ENCODE assay signal across 24 mouse cellular contexts in genomic region chr5:52990687-52991341, GRCm38 (mm10). TPM values are rescaled to one million over a fixed set of nuclear protein-coding genes. Genes with fewer than 3 reads are reported as not detected.
DNase-seq lines count a peak whose midpoint lies in the region; ATAC-seq and TF ChIP-seq lines count a peak whose summit lies in the region.
"Had no signal": no experiment of that assay in that cellular context is flagged by ENCODE, and none has a peak within 500 bp of the region (broad histone marks: within the 10 kb centered on the region; RNA-seq: fewer than 3 reads in every experiment).

No protein-coding gene starts in this region.

- WGBS in lung, embryonic 16.5 days, result 39% methylated on average over 8 of the region's 8 CpGs
- WGBS in lung, adult 2 months, result 41% methylated on average over 8 of the region's 8 CpGs
- 33% methylated on average over 8 of the region's 8 CpGs for WGBS in lung, postnatal 0 days
- WGBS in midbrain, embryonic 13.5 days, result 86% methylated on average over 8 of the region's 8 CpGs
- WGBS in hindbrain, embryonic 13.5 days, result 85% methylated on average over 8 of the region's 8 CpGs

- H3K27me3 ChIP-seq in lung, embryonic 16.5 days (ENCODE audit: control insufficient read depth, insufficient read depth, low read depth, low read length), result no peaks in the 10 kb centered on the region
- no peaks in the 10 kb centered on the region for H3K27me3 ChIP-seq in lung, postnatal 0 days (replicated peaks; ENCODE audit: insufficient read depth, low read length)
- H3K27me3 ChIP-seq in midbrain, embryonic 13.5 days, result no peaks in the 10 kb centered on the region
- H3K27me3 ChIP-seq in hindbrain, embryonic 13.5 days, result no peaks in the 10 kb centered on the region
- H3K27me3 ChIP-seq: embryonic facial prominence, embryonic 15.5 days; heart, embryonic 15.5 days had no signal

- no peaks in the 10 kb centered on the region for H3K4me1 ChIP-seq in lung, embryonic 16.5 days (replicated peaks; ENCODE audit: control insufficient read depth, insufficient read depth, low read length)
- 0 out of 2 replicates have a peak, but pooled peaks cover 2% of the 10 kb centered on the region for H3K4me1 ChIP-seq in lung, adult 2 months (ENCODE audit: control insufficient read depth, insufficient read depth, low read length)
- H3K4me1 ChIP-seq in lung, postnatal 0 days (ENCODE audit: insufficient read depth, low read depth, low read length), result no peaks in the 10 kb centered on the region
- H3K4me1 ChIP-seq in midbrain, embryonic 13.5 days (replicated peaks), result no peaks in the 10 kb centered on the region
- H3K4me1 ChIP-seq in hindbrain, embryonic 13.5 days (replicated peaks), result no peaks in the 10 kb centered on the region
- H3K4me1 ChIP-seq: embryonic facial prominence, embryonic 15.5 days; heart, embryonic 15.5 days had no signal

- no peak for TF ChIP-seq CTCF in lung, adult 2 months (IDR thresholded peaks at IDR 0.05; ENCODE audit: insufficient read depth, low read length)
- no peak for TF ChIP-seq CTCF in lung, postnatal 0 days (IDR thresholded peaks at IDR 0.05)

- peak; percentile 57 for TF ChIP-seq EP300 in lung, postnatal 0 days (IDR thresholded peaks at IDR 0.05)

- H3K4me3 ChIP-seq in lung, embryonic 16.5 days (ENCODE audit: low read length), result no peak overlapping the region
- no peak overlapping the region for H3K4me3 ChIP-seq in lung, adult 2 months (replicated peaks; ENCODE audit: extremely low read depth, low read depth, low read length)
- no peak overlapping the region for H3K4me3 ChIP-seq in lung, postnatal 0 days (ENCODE audit: low read depth, low read length)
- H3K4me3 ChIP-seq in midbrain, embryonic 13.5 days (replicated peaks), result no peak overlapping the region
- no peak overlapping the region for H3K4me3 ChIP-seq in hindbrain, embryonic 13.5 days
- H3K4me3 ChIP-seq: embryonic facial prominence, embryonic 15.5 days; forebrain, embryonic 10.5 days; heart, embryonic 15.5 days had no signal

- H3K36me3 ChIP-seq in lung, embryonic 16.5 days (ENCODE audit: control insufficient read depth, insufficient read depth, low read length), result no peaks in the 10 kb centered on the region
- H3K36me3 ChIP-seq in lung, postnatal 0 days (ENCODE audit: insufficient read depth, low read length), result no peaks in the 10 kb centered on the region
- no peaks in the 10 kb centered on the region for H3K36me3 ChIP-seq in midbrain, embryonic 13.5 days
- H3K36me3 ChIP-seq in hindbrain, embryonic 13.5 days, result no peaks in the 10 kb centered on the region
- H3K36me3 ChIP-seq: embryonic facial prominence, embryonic 15.5 days; forebrain, embryonic 10.5 days; G1E; heart, embryonic 15.5 days had no signal

- no peak overlapping the region for H3K4me2 ChIP-seq in lung, embryonic 16.5 days (ENCODE audit: low read depth, low read length)
- no peak overlapping the region for H3K4me2 ChIP-seq in lung, postnatal 0 days (replicated peaks; ENCODE audit: low read depth, low read length)
- H3K4me2 ChIP-seq in midbrain, embryonic 13.5 days (replicated peaks), result no peak overlapping the region
- H3K4me2 ChIP-seq in hindbrain, embryonic 13.5 days, result no peak overlapping the region
- H3K4me2 ChIP-seq: embryonic facial prominence, embryonic 15.5 days; heart, embryonic 15.5 days; midbrain, embryonic 11.5 days had no signal

- intact Hi-C loops in left cerebral cortex, postnatal 4 days (cut with DNase I), result no loop called here

- H3K27ac ChIP-seq in lung, embryonic 16.5 days (ENCODE audit: low read length), result peak overlapping the region; percentile 41
- H3K27ac ChIP-seq in lung, postnatal 0 days (ENCODE audit: low read length), result peak overlapping the region; percentile 43; the same call in 1 of the 2 replicates
- no peak overlapping the region for H3K27ac ChIP-seq in midbrain, embryonic 13.5 days
- H3K27ac ChIP-seq in hindbrain, embryonic 13.5 days, result no peak overlapping the region
- H3K27ac ChIP-seq: embryonic facial prominence, embryonic 15.5 days; forebrain, embryonic 10.5 days; heart, embryonic 15.5 days; macrophage had no signal

- H3K9ac ChIP-seq in lung, embryonic 16.5 days (ENCODE audit: low read length), result no peak overlapping the region
- no peak overlapping the region for H3K9ac ChIP-seq in lung, postnatal 0 days (replicated peaks; ENCODE audit: low read depth)
- no peak overlapping the region for H3K9ac ChIP-seq in midbrain, embryonic 13.5 days (replicated peaks)
- H3K9ac ChIP-seq in hindbrain, embryonic 13.5 days, result no peak overlapping the region
- H3K9ac ChIP-seq: embryonic facial prominence, embryonic 15.5 days; heart, embryonic 15.5 days had no signal

- TF ChIP-seq POLR2A in lung, adult 2 months (IDR thresholded peaks at IDR 0.05; ENCODE audit: borderline replicate concordance, extremely low read depth, low read depth, low read length), result no peak

- DNase-seq in adrenal gland, postnatal 10 days, result peak; percentile 28
- DNase-seq in adrenal gland, postnatal 4 days (ENCODE audit: low spot score in 2 of 2), result no peak
- DNase-seq in lung, adult 2 months, result no peak
- peak; percentile 72 for DNase-seq in lung, postnatal 0 days (ENCODE audit: low spot score)
- DNase-seq in left cerebral cortex, postnatal 4 days, result no peak
- DNase-seq: cerebellum, postnatal 14 days; embryo, embryonic 11 days; gastrocnemius, postnatal 10 days; right cerebral cortex, postnatal 14 days had no signal

- ATAC-seq in lung, embryonic 16.5 days (ENCODE audit: low read depth), result no peak
- peak; percentile 53 for ATAC-seq in lung, postnatal 0 days
- no peak for ATAC-seq in midbrain, embryonic 13.5 days
- ATAC-seq in hindbrain, embryonic 13.5 days (ENCODE audit: low FRiP score), result no peak
- ATAC-seq: CD4-positive, CD25-positive, alpha-beta regulatory T cell, adult 4 months; inflammation-experienced regulatory T-cells, adult 6 months had no signal

- H3K9me3 ChIP-seq in lung, embryonic 16.5 days (ENCODE audit: control insufficient read depth, low read length), result no peaks in the 10 kb centered on the region
- H3K9me3 ChIP-seq in lung, postnatal 0 days (ENCODE audit: low read length), result no peaks in the 10 kb centered on the region
- no peaks in the 10 kb centered on the region for H3K9me3 ChIP-seq in midbrain, embryonic 13.5 days
- no peaks in the 10 kb centered on the region for H3K9me3 ChIP-seq in hindbrain, embryonic 13.5 days
- H3K9me3 ChIP-seq: embryonic facial prominence, embryonic 15.5 days; forebrain, embryonic 10.5 days; heart, embryonic 15.5 days had no signal

RNA-seq across cellular contexts. Expression of gene Slc34a2, which starts 47.1 kb away (rescaled TPM):
- total RNA-seq in adrenal gland, postnatal 10 days (2021), result 1 to 10 TPM in 1 of 2 experiments, under 1 TPM in 1; 0.36 to 1.8 TPM
- total RNA-seq in adrenal gland, postnatal 4 days (2021), result 1 to 10 TPM in 1 of 2 experiments, under 1 TPM in 1; 0.90 to 1.0 TPM
- polyA plus RNA-seq in lung, embryonic 16.5 days (2015; fragmentation: Nextera tagmentation; extraction: Ambion mirVana), result 55.4 and 87.5 TPM in 2 replicates
- polyA plus RNA-seq in lung, adult 2 months (2012; rRNA removed), result 1,059 and 1,222 TPM in 2 replicates
- 772 and 801 TPM in 2 replicates for polyA plus RNA-seq in lung, postnatal 0 days (2015; fragmentation: Nextera tagmentation; extraction: Ambion mirVana)
- total RNA-seq in left cerebral cortex, postnatal 4 days (2021), result under 1 TPM in 1 of 2 experiments, not detected in 1; 0.14 TPM
- polyA plus RNA-seq in midbrain, embryonic 13.5 days (2015; fragmentation: Nextera tagmentation; extraction: Ambion mirVana), result 0.04 TPM in 1 of 2 replicates, not detected in the other
- not detected in 2 replicates for polyA plus RNA-seq in hindbrain, embryonic 13.5 days (2015; fragmentation: Nextera tagmentation; extraction: Ambion mirVana)
- total RNA-seq: gastrocnemius, postnatal 10 days; hematopoietic stem cell, adult 5-6 weeks; layer of hippocampus, adult 18-20 months; left cerebral cortex, postnatal 36 days had no signal
- polyA plus RNA-seq: CD4-positive, CD25-positive, alpha-beta regulatory T cell, adult 4 months; forebrain, embryonic 10.5 days; G1E; inflammation-experienced regulatory T-cells, adult 6 months; macrophage; midbrain, embryonic 11.5 days; neural tube, embryonic 14.5 days had no signal

Comparison
In these comparisons a context has a peak if more than half of its experiments do, and no peak if none do; other contexts are left out.
1. DNase-seq: peak in adrenal gland, postnatal 10 days (single experiment) and lung, postnatal 0 days (single experiment); none in adrenal gland, postnatal 4 days (0 of 2), lung, adult 2 months (single experiment) and left cerebral cortex, postnatal 4 days (single experiment).
2. H3K27ac ChIP-seq: peak in lung, embryonic 16.5 days (single experiment) and lung, postnatal 0 days (single experiment); none in midbrain, embryonic 13.5 days (single experiment) and hindbrain, embryonic 13.5 days (single experiment).
3. RNA of gene Slc34a2, which starts 47.1 kb away (polyA plus RNA-seq): 1,059 to 1,222 TPM in lung, adult 2 months, 772 to 801 TPM in lung, postnatal 0 days and 55.4 to 87.5 TPM in lung, embryonic 16.5 days; 0.04 TPM in midbrain, embryonic 13.5 days and not detected in hindbrain, embryonic 13.5 days; every median in the first group is over 10 times any median in the second.